Mouse (Mus musculus) limb, embryonic 15.5 days (tissue): ENCODE data around the gene Gucy2d. TPM values are rescaled to one million over a fixed set of nuclear protein-coding genes. Genes with fewer than 3 reads are reported as not detected.

ENCODE experiments used
- ATAC-seq: fragments of 200-750 bp; cut with Nextera tagmentation; 2 replicates; pipeline ENCODE4 v1.8.0; 2017; ENCODE audit warnings: low read depth, moderate TSS enrichment; ENCODE audit not compliant: insufficient number of reproducible peaks, low FRiP score, low TSS enrichment
- H3K27ac ChIP-seq: fragments of 300-500 bp; sonication (generic); 2 replicates; pipeline ENCODE4 v1.5.1; 2015; ENCODE audit warnings: moderate library complexity, mild to moderate bottlenecking, inconsistent platforms
- H3K27me3 ChIP-seq: fragments of 300-500 bp; sonication (generic); 2 replicates; pipeline ENCODE4 v1.6.1; 2015; ENCODE audit warnings: inconsistent platforms
- H3K36me3 ChIP-seq: fragments of 300-500 bp; sonication (generic); 2 replicates; pipeline ENCODE4 v1.6.1; 2015; ENCODE audit warnings: inconsistent platforms
- H3K4me1 ChIP-seq: fragments of 300-500 bp; sonication (generic); 2 replicates; pipeline ENCODE4 v1.6.1; 2015; ENCODE audit warnings: inconsistent platforms
- H3K4me2 ChIP-seq: fragments of 300-500 bp; sonication (generic); 2 replicates; pipeline ENCODE4 v1.6.1; 2015; ENCODE audit warnings: mild to moderate bottlenecking, inconsistent platforms
- H3K4me3 ChIP-seq: fragments of 300-500 bp; sonication (generic); 2 replicates; pipeline ENCODE4 v1.5.1; 2015; ENCODE audit warnings: mild to moderate bottlenecking, inconsistent platforms
- H3K9ac ChIP-seq: fragments of 300-500 bp; sonication (generic); 2 replicates; pipeline ENCODE4 v1.6.1; 2015; ENCODE audit warnings: inconsistent platforms
- H3K9me3 ChIP-seq: fragments of 300-500 bp; sonication (generic); 2 replicates; pipeline ENCODE4 v1.6.1; 2016; ENCODE audit warnings: inconsistent platforms
- WGBS: fragments of 180-500 bp; shearing (Covaris S2); methylation state at CpG from one replicate; pipeline ENCODE4 v1.1.7; 2015; 5-methylcytosine and 5-hydroxymethylcytosine counted together
- polyA plus RNA-seq: library from polyadenylated mRNA; unstranded; fragments of >200 nt; fragmentation: Nextera tagmentation; extraction: Ambion mirVana; gene quantifications from 2 replicates; pipeline ENCODE4 v1.2.1, GENCODE M21; 2015

The Gucy2d gene
- polyA plus RNA-seq, 1 experiment from 2014 or later, result not detected

GRCm38 (mm10) chr7:98503951-98504647, 63.9 kb downstream of the Gucy2d start:
- H3K27me3 ChIP-seq, result 0 out of 2 replicates have a peak, but pooled peaks cover 3% of the 10 kb centered on the region
- H3K9me3 ChIP-seq, result no peaks in the 10 kb centered on the region
- ATAC-seq, result peak; percentile 59; the same call in 1 of the 2 replicates
- 58% methylated on average over 6 of the region's 6 CpGs for WGBS
- H3K27ac ChIP-seq, result peak overlapping the region; percentile 59
- no peaks in the 10 kb centered on the region for H3K36me3 ChIP-seq
- no peak overlapping the region for H3K4me2 ChIP-seq
- H3K4me1 ChIP-seq, result peaks cover 54% of the 10 kb centered on the region
- H3K9ac ChIP-seq, result no peak overlapping the region
- no peak overlapping the region for H3K4me3 ChIP-seq

DNA sequence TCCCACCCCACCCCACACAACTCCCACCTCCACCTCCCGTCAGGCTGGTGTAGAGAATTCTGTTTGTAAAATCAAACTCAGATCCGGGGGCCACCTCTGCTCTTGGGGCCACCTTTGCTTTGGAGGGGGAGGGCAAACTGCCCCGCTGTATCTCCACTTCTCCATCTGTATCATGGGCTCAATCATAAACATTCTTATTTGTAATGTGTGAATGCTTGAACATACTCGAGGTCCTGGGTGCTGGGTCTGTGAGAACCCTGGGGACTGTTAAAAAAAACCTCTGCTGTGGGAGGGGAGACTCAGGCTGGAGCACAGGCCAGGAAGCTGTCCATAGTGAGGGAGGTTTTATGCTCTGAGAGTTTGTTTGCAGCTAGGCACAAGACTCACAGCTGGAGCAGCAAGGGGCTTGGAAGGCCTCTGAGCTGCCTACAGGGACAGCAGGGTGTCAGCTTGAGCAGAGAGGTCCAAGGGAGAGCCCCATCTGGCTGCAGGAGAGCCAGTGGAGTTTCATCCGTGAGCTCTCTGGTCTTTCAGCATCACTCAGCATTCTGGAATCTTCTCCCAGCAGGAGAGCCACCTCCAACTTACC, 64.6 kb downstream of the Gucy2d start:
- no peak for ATAC-seq
- Histone ChIP-seq H3K4me3 (no peak overlapping the region), H3K36me3 (no peaks in the 10 kb centered on the region), H3K9me3 (no peaks in the 10 kb centered on the region), H3K27ac (peak overlapping the region; percentile 38; the same call in 1 of the 2 replicates), H3K4me2 (no peak overlapping the region), H3K27me3 (no peaks in the 10 kb centered on the region), H3K4me1 (peaks cover 47% of the 10 kb centered on the region), H3K9ac (no peak overlapping the region)
- WGBS, result 32% methylated on average over 5 of the region's 5 CpGs

DNA sequence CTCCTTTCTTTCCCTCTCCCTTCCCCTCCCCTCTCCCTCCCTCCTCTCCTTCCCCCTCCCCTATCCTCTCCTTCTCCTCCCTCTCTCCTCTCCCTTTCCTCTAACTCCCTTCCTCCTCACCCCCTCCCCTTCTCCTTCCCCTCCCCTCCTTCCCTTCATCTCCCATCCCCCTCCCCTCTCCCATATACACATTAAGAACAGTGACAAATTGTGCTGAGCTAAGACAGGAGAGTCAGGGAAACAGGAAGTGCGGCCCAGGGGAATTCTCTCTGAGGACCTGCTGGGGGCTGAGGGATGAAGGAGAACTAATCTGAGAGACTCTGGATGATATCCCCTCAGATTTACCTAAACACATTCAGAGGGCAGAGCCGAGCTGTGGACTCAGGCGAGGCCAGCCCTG, 65.4 kb downstream of the Gucy2d start:
- no peaks in the 10 kb centered on the region for H3K27me3 ChIP-seq
- H3K9me3 ChIP-seq, result no peaks in the 10 kb centered on the region
- H3K36me3 ChIP-seq, result no peaks in the 10 kb centered on the region
- H3K27ac ChIP-seq, result no peak overlapping the region
- no peak overlapping the region for H3K4me2 ChIP-seq
- no peak overlapping the region for H3K9ac ChIP-seq
- ATAC-seq, result no peak
- WGBS, result 47% methylated on average over 3 of the region's 3 CpGs
- peaks cover 38% of the 10 kb centered on the region for H3K4me1 ChIP-seq
- H3K4me3 ChIP-seq, result no peak overlapping the region

- Histone ChIP-seq H3K9me3 (no peaks in the 10 kb centered on the region), H3K27me3 (no peaks in the 10 kb centered on the region), H3K36me3 (no peaks in the 10 kb centered on the region), H3K4me1 (peaks cover 8% of the 10 kb centered on the region), H3K4me3 (no peak overlapping the region), H3K4me2 (no peak overlapping the region), H3K9ac (no peak overlapping the region), H3K27ac (no peak overlapping the region)
- WGBS, result 45% methylated on average over 15 of the region's 15 CpGs
- no peak for ATAC-seq
Measured at GRCm38 (mm10) chr7:98510961-98511958, 71.0 kb downstream of the Gucy2d start.

DNA sequence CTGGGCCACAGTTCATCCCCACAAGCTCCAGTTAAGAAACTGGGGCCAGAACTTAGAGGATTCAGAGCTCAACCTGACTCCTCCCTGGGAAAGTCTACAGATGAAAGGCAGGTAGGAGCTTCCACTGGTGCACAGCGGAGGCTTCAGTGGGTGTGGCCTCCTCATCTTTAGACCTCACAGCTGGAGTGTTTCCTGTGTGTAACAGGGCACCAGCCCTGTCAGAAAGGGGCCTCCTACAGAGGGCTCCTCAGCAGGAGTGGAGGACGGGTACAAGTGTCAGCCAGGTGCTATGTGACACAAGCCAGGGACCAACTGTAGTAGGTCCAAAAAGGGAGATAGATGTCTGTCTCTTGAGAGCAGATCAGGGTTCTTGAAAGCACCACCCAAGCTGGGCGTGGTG, 73.0 kb downstream of the Gucy2d start:
- 69% methylated on average over 3 of the region's 3 CpGs for WGBS

GRCm38 (mm10) chr7:98522576-98522975, 82.4 kb downstream of the Gucy2d start:
- peak overlapping the region; percentile 89 for H3K27ac ChIP-seq
- 66% methylated on average over 5 of the region's 5 CpGs for WGBS
- no peaks in the 10 kb centered on the region for H3K27me3 ChIP-seq
- ATAC-seq, result no peak
- no peak overlapping the region for H3K9ac ChIP-seq
- no peaks in the 10 kb centered on the region for H3K36me3 ChIP-seq
- H3K4me1 ChIP-seq, result peaks cover 42% of the 10 kb centered on the region
- H3K9me3 ChIP-seq, result no peaks in the 10 kb centered on the region
- no peak overlapping the region for H3K4me2 ChIP-seq
- H3K4me3 ChIP-seq, result no peak overlapping the region

More for the DNA sequence above, 73.0 kb downstream of the Gucy2d start:
- ATAC-seq, result no peak
- no peak overlapping the region for H3K9ac ChIP-seq
- H3K9me3 ChIP-seq, result no peaks in the 10 kb centered on the region
- no peak overlapping the region for H3K4me2 ChIP-seq
- no peaks in the 10 kb centered on the region for H3K36me3 ChIP-seq
- H3K4me3 ChIP-seq, result no peak overlapping the region
- no peaks in the 10 kb centered on the region for H3K27me3 ChIP-seq
- H3K27ac ChIP-seq, result no peak overlapping the region
- peaks cover 8% of the 10 kb centered on the region for H3K4me1 ChIP-seq

- H3K4me2 ChIP-seq, result peak overlapping the region; percentile 8; the same call in 1 of the 2 replicates
- no peaks in the 10 kb centered on the region for H3K9me3 ChIP-seq
- no peaks in the 10 kb centered on the region for H3K36me3 ChIP-seq
- 45% methylated on average over 8 of the region's 8 CpGs for WGBS
- no peak overlapping the region for H3K4me3 ChIP-seq
- H3K4me1 ChIP-seq, result peaks cover 42% of the 10 kb centered on the region
- no peaks in the 10 kb centered on the region for H3K27me3 ChIP-seq
- peak; percentile 63 for ATAC-seq
- H3K27ac ChIP-seq, result peak overlapping the region; percentile 89
- no peak overlapping the region for H3K9ac ChIP-seq
Measured at GRCm38 (mm10) chr7:98523070-98523812, 83.0 kb downstream of the Gucy2d start.

DNA sequence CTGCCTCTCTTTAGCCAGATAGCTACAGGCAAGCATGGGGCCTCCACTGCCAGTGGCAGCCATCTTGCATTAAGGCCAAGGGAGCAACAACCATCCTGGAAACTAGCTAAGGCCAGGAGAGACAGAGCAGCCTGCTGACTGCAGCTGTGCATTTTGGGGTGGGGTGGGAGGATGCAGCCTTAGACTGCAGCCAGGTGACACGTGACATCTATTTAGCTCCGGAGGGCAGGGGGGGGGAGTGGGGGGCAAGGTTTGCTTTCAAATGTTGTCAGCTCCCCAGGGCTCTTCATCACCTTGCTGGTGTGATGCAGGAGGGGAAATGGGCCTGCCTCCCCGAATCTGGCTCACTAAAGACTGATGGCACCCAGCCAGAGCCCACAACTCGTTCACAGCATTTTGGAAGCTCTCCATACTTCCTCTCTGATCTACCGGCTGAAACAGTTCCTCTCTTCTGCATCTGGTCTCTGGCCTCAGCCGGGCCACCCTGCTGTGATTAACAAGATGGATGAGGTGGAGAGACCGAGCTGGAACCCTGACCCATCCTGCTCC, 83.7 kb downstream of the Gucy2d start:
- no peaks in the 10 kb centered on the region for H3K36me3 ChIP-seq
- H3K9me3 ChIP-seq, result no peaks in the 10 kb centered on the region
- peak; percentile 73 for ATAC-seq
- WGBS, result under 1% methylated on average over 7 of the region's 7 CpGs
- H3K27me3 ChIP-seq, result no peaks in the 10 kb centered on the region
- H3K4me3 ChIP-seq, result no peak overlapping the region
- H3K27ac ChIP-seq, result peak overlapping the region; percentile 89
- no peak overlapping the region for H3K9ac ChIP-seq
- H3K4me1 ChIP-seq, result peaks cover 42% of the 10 kb centered on the region
- 0 out of 2 replicates have a peak overlapping the region, but pooled peaks have one; percentile 5 for H3K4me2 ChIP-seq

- Histone ChIP-seq H3K27me3 (no peaks in the 10 kb centered on the region), H3K9ac (no peak overlapping the region), H3K4me3 (no peak overlapping the region), H3K9me3 (no peaks in the 10 kb centered on the region), H3K36me3 (no peaks in the 10 kb centered on the region), H3K27ac (peak overlapping the region; percentile 89), H3K4me2 (no peak overlapping the region), H3K4me1 (peaks cover 42% of the 10 kb centered on the region)
- no peak for ATAC-seq
- WGBS, result 24% methylated on average over 6 of the region's 6 CpGs
Measured at GRCm38 (mm10) chr7:98524401-98524800, 84.2 kb downstream of the Gucy2d start.

- no peaks in the 10 kb centered on the region for H3K36me3 ChIP-seq
- peak overlapping the region; percentile 89 for H3K27ac ChIP-seq
- no peak overlapping the region for H3K4me3 ChIP-seq
- 49% methylated on average over 6 of the region's 6 CpGs for WGBS
- no peaks in the 10 kb centered on the region for H3K9me3 ChIP-seq
- no peak for ATAC-seq
- H3K9ac ChIP-seq, result no peak overlapping the region
- H3K4me1 ChIP-seq, result peaks cover 42% of the 10 kb centered on the region
- no peak overlapping the region for H3K4me2 ChIP-seq
- H3K27me3 ChIP-seq, result no peaks in the 10 kb centered on the region
Measured at GRCm38 (mm10) chr7:98524869-98525699, 84.9 kb downstream of the Gucy2d start.
